Mouse (Mus musculus) liver, adult 2 months (tissue): ENCODE results near the gene Hoxb13. TPM values are rescaled to one million over a fixed set of nuclear protein-coding genes. Genes with fewer than 3 reads are reported as not detected.

Source experiments
- DNase-seq: peaks from one replicate; pipeline ENCODE4 v3.0.0-alpha.2; 2011; ENCODE audit warnings: low read depth, low spot score; ENCODE audit errors: extremely low read depth
- H3K27ac ChIP-seq: fragments of 200-500 bp; replicated peaks from 2 replicates; pipeline ENCODE4 v1.5.1; 2012; ENCODE audit warnings: low read depth, mild to moderate bottlenecking, control low read depth, inconsistent platforms, low read length; ENCODE audit not compliant: insufficient read depth
- H3K27me3 ChIP-seq: fragments of 200-500 bp; 2 replicates; pipeline ENCODE4 v1.6.1; 2012; ENCODE audit warnings: mild to moderate bottlenecking, moderate library complexity, low read length, inconsistent platforms; ENCODE audit not compliant: control insufficient read depth, insufficient read depth
- H3K36me3 ChIP-seq: fragments of 200-500 bp; 2 replicates; pipeline ENCODE4 v1.6.1; 2012; ENCODE audit warnings: low read length, inconsistent platforms; ENCODE audit not compliant: control insufficient read depth, insufficient read depth
- H3K4me1 ChIP-seq: fragments of 200-500 bp; 2 replicates; pipeline ENCODE4 v1.6.1; 2011; ENCODE audit warnings: low read length; ENCODE audit not compliant: control insufficient read depth, insufficient read depth
- H3K4me3 ChIP-seq: fragments of 200-500 bp; 2 replicates; pipeline ENCODE4 v1.5.1; 2011; ENCODE audit warnings: low read depth, mild to moderate bottlenecking, control low read depth, low read length, moderate library complexity; ENCODE audit not compliant: insufficient read depth
- H3K79me2 ChIP-seq: fragments of 200-500 bp; 2 replicates; pipeline ENCODE4 v1.6.1; 2012; ENCODE audit warnings: inconsistent platforms, mild to moderate bottlenecking, low read length, moderate library complexity; ENCODE audit not compliant: control insufficient read depth, insufficient read depth
- H3K9ac ChIP-seq: fragments of 200-500 bp; 2 replicates; pipeline ENCODE4 v1.6.1; 2012; ENCODE audit warnings: low read depth, mild to moderate bottlenecking, control low read depth, inconsistent platforms, low read length
- CTCF ChIP-seq: fragments of 200-500 bp; IDR thresholded peaks from 2 replicates; pipeline ENCODE4 v1.5.1; 2011; ENCODE audit warnings: low read depth, low read length, control low read depth
- POLR2A ChIP-seq: fragments of 200-500 bp; IDR thresholded peaks from 2 replicates; pipeline ENCODE4 v1.6.1; 2011; ENCODE audit warnings: low read length, control low read depth; ENCODE audit not compliant: insufficient read depth; ENCODE audit errors: extremely low read depth
- WGBS: fragments of 180-500 bp; shearing (Covaris S2); methylation state at CpG from one replicate; pipeline ENCODE4 v1.1.7; 2018; 5-methylcytosine and 5-hydroxymethylcytosine counted together
- polyA plus RNA-seq: library from polyadenylated mRNA; depleted of rRNA; stranded (reverse); fragments of >200 nt; gene quantifications from 2 replicates; pipeline ENCODE4 v1.2.3, GENCODE M21; 2012
- total RNA-seq: library from RNA; depleted of rRNA; stranded (reverse); fragments of >200 nt; gene quantifications from 2 replicates; pipeline ENCODE4 v1.2.3, GENCODE M21; 2014

Hoxb13 gene
- total and polyA plus RNA-seq, 2 experiments: 0.05 TPM; not detected in 1

DNA sequence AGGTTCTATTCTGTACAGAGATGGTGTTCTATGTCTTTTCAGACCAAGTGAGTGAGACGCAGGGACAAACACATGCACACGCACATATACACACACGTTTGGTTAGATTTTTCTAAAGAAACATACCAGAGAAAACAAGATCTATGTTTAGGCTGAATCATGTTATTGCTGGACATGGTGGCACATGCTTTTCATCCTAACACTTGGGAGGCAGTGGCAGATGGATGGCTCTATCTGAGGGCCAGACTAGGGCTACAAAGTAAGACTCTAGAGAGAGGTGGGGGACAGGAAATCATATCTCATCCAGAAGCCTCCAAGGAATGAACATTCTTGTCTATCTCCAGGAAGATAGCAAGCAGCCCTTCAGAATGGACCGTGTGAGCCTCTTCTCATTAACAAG lies 13.1 kb upstream of the Hoxb13 start:
- TF ChIP-seq POLR2A: no peak
- no peak for TF ChIP-seq CTCF
- H3K4me1 ChIP-seq: no peaks in the 10 kb centered on the region

GRCm38 (mm10) chr11:96184233-96184632 lies 9.9 kb upstream of the Hoxb13 start:
- no peaks in the 10 kb centered on the region for H3K36me3 ChIP-seq
- no peak for DNase-seq
- TF ChIP-seq CTCF (no peak), POLR2A (no peak)
- H3K79me2 ChIP-seq: no peaks in the 10 kb centered on the region
- H3K9ac ChIP-seq: no peak overlapping the region
- H3K4me1 ChIP-seq: no peaks in the 10 kb centered on the region
- no peak overlapping the region for H3K27ac ChIP-seq
- peaks cover 16% of the 10 kb centered on the region; the same call in 1 of the 2 replicates for H3K27me3 ChIP-seq
- H3K4me3 ChIP-seq: no peak overlapping the region

More for the DNA sequence above, 13.1 kb upstream of the Hoxb13 start:
- H3K79me2 ChIP-seq: no peaks in the 10 kb centered on the region
- DNase-seq: no peak
- H3K4me3 ChIP-seq: no peak overlapping the region
- H3K27ac ChIP-seq: no peak overlapping the region
- H3K9ac ChIP-seq: no peak overlapping the region
- no peaks in the 10 kb centered on the region for H3K36me3 ChIP-seq
- H3K27me3 ChIP-seq: peaks cover 25% of the 10 kb centered on the region
- 29% methylated on average over 4 of the region's 4 CpGs for WGBS

DNA sequence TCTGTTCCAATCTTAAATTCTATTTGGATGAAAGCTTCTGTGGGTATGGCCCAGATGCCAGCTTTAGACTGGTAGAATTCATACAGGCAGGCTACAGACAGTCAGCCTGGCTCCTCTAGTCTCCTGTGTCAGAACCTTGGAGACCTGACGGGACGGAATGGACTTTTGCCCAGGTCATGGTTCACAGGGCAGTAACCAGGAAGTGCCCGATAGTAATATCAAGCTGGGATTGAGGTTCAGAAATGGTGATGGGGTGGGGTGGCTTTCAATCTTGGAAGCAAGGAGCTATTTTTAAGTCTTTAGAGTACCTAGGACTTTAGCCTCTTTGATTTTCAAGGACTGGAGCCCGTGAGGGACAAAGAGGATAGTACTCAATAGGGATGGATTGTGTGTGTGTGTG lies 6.8 kb upstream of the Hoxb13 start:
- 13% methylated on average over 4 of the region's 4 CpGs for WGBS
- no peak overlapping the region for H3K9ac ChIP-seq
- H3K4me1 ChIP-seq: no peaks in the 10 kb centered on the region
- peaks cover 10% of the 10 kb centered on the region for H3K27me3 ChIP-seq
- TF ChIP-seq CTCF: no peak
- TF ChIP-seq POLR2A: no peak
- peak; percentile 34 for DNase-seq
- H3K79me2 ChIP-seq: no peaks in the 10 kb centered on the region
- H3K27ac ChIP-seq: no peak overlapping the region
- H3K36me3 ChIP-seq: no peaks in the 10 kb centered on the region
- no peak overlapping the region for H3K4me3 ChIP-seq

GRCm38 (mm10) chr11:96189810-96190522 lies 4.2 kb upstream of the Hoxb13 start:
- TF ChIP-seq POLR2A (no peak), CTCF (no peak)
- Histone ChIP-seq H3K4me3 (no peak overlapping the region), H3K27ac (no peak overlapping the region), H3K79me2 (no peaks in the 10 kb centered on the region), H3K36me3 (no peaks in the 10 kb centered on the region), H3K9ac (no peak overlapping the region), H3K27me3 (peaks cover 18% of the 10 kb centered on the region), H3K4me1 (no peaks in the 10 kb centered on the region)
- WGBS: 4% methylated on average over 28 of the region's 28 CpGs
- no peak for DNase-seq

- Histone ChIP-seq H3K4me1 (no peaks in the 10 kb centered on the region), H3K9ac (no peak overlapping the region), H3K36me3 (no peaks in the 10 kb centered on the region), H3K79me2 (no peaks in the 10 kb centered on the region), H3K27me3 (peaks cover 21% of the 10 kb centered on the region), H3K27ac (no peak overlapping the region), H3K4me3 (no peak overlapping the region)
- TF ChIP-seq CTCF (no peak), POLR2A (no peak)
- no peak for DNase-seq
- WGBS: 10% methylated on average over 5 of the region's 5 CpGs
Observed at GRCm38 (mm10) chr11:96191132-96191531, 3.0 kb upstream of the Hoxb13 start.

GRCm38 (mm10) chr11:96194401-96194710 lies 240 bp downstream of the Hoxb13 start:
- H3K27me3 ChIP-seq: peaks cover 22% of the 10 kb centered on the region

More at GRCm38 (mm10) chr11:96194401-96194710, 240 bp downstream of the Hoxb13 start:
- H3K79me2 ChIP-seq: no peaks in the 10 kb centered on the region
- no peaks in the 10 kb centered on the region for H3K36me3 ChIP-seq
- no peaks in the 10 kb centered on the region for H3K4me1 ChIP-seq
- TF ChIP-seq CTCF: no peak
- no peak for TF ChIP-seq POLR2A
- no peak overlapping the region for H3K27ac ChIP-seq
- no peak overlapping the region for H3K9ac ChIP-seq
- H3K4me3 ChIP-seq: no peak overlapping the region
- no peak for DNase-seq
- WGBS: 5% methylated on average over 10 of the region's 10 CpGs
